Mouse (Mus musculus) ES-E14 (cell line): Measurements from ENCODE around the gene H2-Eb1.
A peak's percentile ranks its signal among the peaks of the same experiment; 100 is the strongest.

Experiments
- CHD2 ChIP-seq: IDR thresholded peaks from 2 replicates; pipeline ENCODE4 v1.6.1; 2014; ENCODE audit warnings: mild to moderate bottlenecking, low read depth, low read length, inconsistent platforms
- HCFC1 ChIP-seq: IDR thresholded peaks from 2 replicates; pipeline ENCODE4 v1.6.1; 2012; ENCODE audit warnings: low read length, inconsistent platforms, borderline replicate concordance; ENCODE audit not compliant: insufficient read depth
- MAFK ChIP-seq: IDR thresholded peaks from 2 replicates; pipeline ENCODE4 v1.6.1; 2014; ENCODE audit warnings: mild to moderate bottlenecking, low read depth, low read length, inconsistent platforms; ENCODE audit not compliant: insufficient read depth
- ZC3H11A ChIP-seq: IDR thresholded peaks from 2 replicates; pipeline ENCODE4 v1.6.1; 2012; ENCODE audit warnings: low read depth, mild to moderate bottlenecking, inconsistent platforms, low read length, borderline replicate concordance
- ZNF384 ChIP-seq: IDR thresholded peaks from 2 replicates; pipeline ENCODE4 v1.6.1; 2012; ENCODE audit warnings: low read depth, low read length, inconsistent platforms

GRCm38 (mm10) chr17:34349429-34349828 is 43.8 kb downstream of the H2-Eb1 start:
- TF ChIP-seq ZC3H11A: peak; percentile 65; the same call in 1 of the 2 replicates
- TF ChIP-seq HCFC1: no peak
- TF ChIP-seq ZNF384: no peak
- no peak for TF ChIP-seq MAFK
- no peak for TF ChIP-seq CHD2
